Mouse (Mus musculus) urinary bladder, postnatal 36 days (tissue): ENCODE data around the gene Esrrg.

Experiments used
- DNase-seq, 2 experiments: peaks; one replicate each; pipeline ENCODE4 v3.0.0; 2022; ENCODE audit warnings: low spot score in 2 of 2, mixed read lengths in 1 of 2

Gene Esrrg

GRCm38 (mm10) chr1:187826869-187827268 is 218.3 kb downstream of the Esrrg start:
- DNase-seq: no peak

GRCm38 (mm10) chr1:187830937-187831336 is 222.3 kb downstream of the Esrrg start:
- DNase-seq: no peak

- no peak for DNase-seq
Measured at GRCm38 (mm10) chr1:187832851-187833250, 224.3 kb downstream of the Esrrg start.

GRCm38 (mm10) chr1:187834576-187834975 is 226.0 kb downstream of the Esrrg start:
- DNase-seq: no peak

- DNase-seq: no peak
Measured at GRCm38 (mm10) chr1:187836384-187836783, 227.8 kb downstream of the Esrrg start.

- DNase-seq: no peak
Measured at GRCm38 (mm10) chr1:187836876-187837275, 228.3 kb downstream of the Esrrg start.

- no peak for DNase-seq
Measured at GRCm38 (mm10) chr1:187841629-187842028, 233.0 kb downstream of the Esrrg start.

- DNase-seq: no peak
Measured at GRCm38 (mm10) chr1:187842702-187843101, 234.1 kb downstream of the Esrrg start.

- DNase-seq: no peak
Measured at GRCm38 (mm10) chr1:187854148-187854547, 245.6 kb downstream of the Esrrg start.

- no peak for DNase-seq
Measured at GRCm38 (mm10) chr1:187862339-187862738, 253.7 kb downstream of the Esrrg start.

- DNase-seq: no peak
Measured at GRCm38 (mm10) chr1:187868427-187868826, 259.8 kb downstream of the Esrrg start.

GRCm38 (mm10) chr1:187872208-187872607 is 263.6 kb downstream of the Esrrg start:
- DNase-seq: no peak

- no peak for DNase-seq
Measured at GRCm38 (mm10) chr1:187872744-187873143, 264.2 kb downstream of the Esrrg start.

- DNase-seq: no peak
Measured at GRCm38 (mm10) chr1:187873770-187874169, 265.2 kb downstream of the Esrrg start.

GRCm38 (mm10) chr1:187887270-187887669 is 278.7 kb downstream of the Esrrg start:
- no peak for DNase-seq

GRCm38 (mm10) chr1:187888142-187888541 is 279.6 kb downstream of the Esrrg start:
- no peak for DNase-seq

GRCm38 (mm10) chr1:187889096-187889495 is 280.5 kb downstream of the Esrrg start:
- no peak for DNase-seq

- no peak for DNase-seq
Measured at GRCm38 (mm10) chr1:187891262-187891661, 282.7 kb downstream of the Esrrg start.

- DNase-seq: no peak
Measured at GRCm38 (mm10) chr1:187895459-187895858, 286.9 kb downstream of the Esrrg start.

GRCm38 (mm10) chr1:187896291-187896690 is 287.7 kb downstream of the Esrrg start:
- DNase-seq: no peak

GRCm38 (mm10) chr1:187896910-187897309 is 288.3 kb downstream of the Esrrg start:
- no peak for DNase-seq

- DNase-seq: no peak
Measured at GRCm38 (mm10) chr1:187899541-187899940, 290.9 kb downstream of the Esrrg start.

- no peak for DNase-seq
Measured at GRCm38 (mm10) chr1:187900756-187901155, 292.2 kb downstream of the Esrrg start.

GRCm38 (mm10) chr1:187902176-187902575 is 293.6 kb downstream of the Esrrg start:
- no peak for DNase-seq

- DNase-seq: no peak
Measured at GRCm38 (mm10) chr1:187904731-187905130, 296.1 kb downstream of the Esrrg start.
